Mouse (Mus musculus) spleen, adult 2 months (tissue): Measurements from ENCODE around the gene Klc4. TPM values are rescaled to one million over a fixed set of nuclear protein-coding genes. Genes with fewer than 3 reads are reported as not detected.

ENCODE experiments used
- DNase-seq, 2 experiments: peaks; one replicate each; pipeline versions ENCODE4 v3.0.0 to v3.0.0-alpha.2; 2012 to 2021; ENCODE audit warnings: low spot score in 2 of 2, low read depth in 1 of 2
- H3K27ac ChIP-seq: fragments of 200-500 bp; 2 replicates; pipeline ENCODE4 v1.5.1; 2012; ENCODE audit warnings: low read length, inconsistent platforms; ENCODE audit not compliant: insufficient read depth
- H3K27me3 ChIP-seq: fragments of 200-500 bp; 2 replicates; pipeline ENCODE4 v1.6.1; 2012; ENCODE audit warnings: mild to moderate bottlenecking, moderate library complexity, low read length, inconsistent platforms; ENCODE audit not compliant: control insufficient read depth, insufficient read depth
- H3K36me3 ChIP-seq: fragments of 200-500 bp; 2 replicates; pipeline ENCODE4 v1.6.1; 2012; ENCODE audit warnings: mild to moderate bottlenecking, low read length, inconsistent platforms; ENCODE audit not compliant: control insufficient read depth, insufficient read depth
- H3K4me1 ChIP-seq: fragments of 200-500 bp; 2 replicates; pipeline ENCODE4 v1.6.1; 2011; ENCODE audit warnings: inconsistent platforms; ENCODE audit not compliant: control insufficient read depth, insufficient read depth, insufficient read length
- H3K4me3 ChIP-seq: fragments of 200-500 bp; 2 replicates; pipeline ENCODE4 v1.5.1; 2011; ENCODE audit warnings: mild to moderate bottlenecking, inconsistent platforms; ENCODE audit not compliant: insufficient read depth, insufficient read length; ENCODE audit errors: extremely low read depth
- CTCF ChIP-seq: fragments of 200-500 bp; IDR thresholded peaks from 2 replicates; pipeline ENCODE4 v1.5.1; 2011; ENCODE audit warnings: mild to moderate bottlenecking, inconsistent platforms; ENCODE audit not compliant: insufficient read depth, insufficient read length, insufficient replicate concordance; ENCODE audit errors: extremely low read depth
- POLR2A ChIP-seq: fragments of 200-500 bp; IDR thresholded peaks from 2 replicates; pipeline ENCODE4 v1.6.1; 2011; ENCODE audit warnings: low read depth, low read length, inconsistent platforms
- WGBS: fragments of 180-500 bp; shearing (Covaris S2); methylation state at CpG from one replicate; pipeline ENCODE4 v1.1.7; 2018; 5-methylcytosine and 5-hydroxymethylcytosine counted together
- polyA plus RNA-seq: library from polyadenylated mRNA; depleted of rRNA; stranded (reverse); fragments of >200 nt; gene quantifications from 2 replicates; pipeline ENCODE4 v1.2.3, GENCODE M21; 2012

Klc4 gene
- polyA plus RNA-seq, 1 experiment: 14.2 TPM

GRCm38 (mm10) chr17:46612820-46613219 is 33.0 kb downstream of the Klc4 start:
- Histone ChIP-seq H3K4me1 (peaks cover 2% of the 10 kb centered on the region; the same call in 1 of the 2 replicates), H3K27me3 (no peaks in the 10 kb centered on the region), H3K4me3 (no peak overlapping the region), H3K36me3 (no peaks in the 10 kb centered on the region), H3K27ac (no peak overlapping the region)
- no peak for DNase-seq
- TF ChIP-seq POLR2A (no peak), CTCF (no peak)
- WGBS: 63% methylated on average over 4 of the region's 4 CpGs

- 66% methylated on average over 2 of the region's 2 CpGs for WGBS
Observed at GRCm38 (mm10) chr17:46612189-46612588, 33.6 kb downstream of the Klc4 start.

GRCm38 (mm10) chr17:46611316-46611715 is 34.5 kb downstream of the Klc4 start:
- no peaks in the 10 kb centered on the region for H3K36me3 ChIP-seq
- 89% methylated on average over 6 of the region's 6 CpGs for WGBS
- no peak overlapping the region for H3K4me3 ChIP-seq
- DNase-seq: no peak
- no peaks in the 10 kb centered on the region for H3K27me3 ChIP-seq
- no peak overlapping the region for H3K27ac ChIP-seq
- H3K4me1 ChIP-seq: peaks cover 2% of the 10 kb centered on the region; the same call in 1 of the 2 replicates
- TF ChIP-seq POLR2A (no peak), CTCF (no peak)

More at GRCm38 (mm10) chr17:46612189-46612588, 33.6 kb downstream of the Klc4 start:
- Histone ChIP-seq H3K27me3 (no peaks in the 10 kb centered on the region), H3K4me1 (peaks cover 2% of the 10 kb centered on the region; the same call in 1 of the 2 replicates), H3K36me3 (no peaks in the 10 kb centered on the region), H3K4me3 (no peak overlapping the region), H3K27ac (no peak overlapping the region)
- DNase-seq: no peak
- TF ChIP-seq CTCF: no peak
- TF ChIP-seq POLR2A: no peak

GRCm38 (mm10) chr17:46609721-46610514 is 35.9 kb downstream of the Klc4 start:
- no peaks in the 10 kb centered on the region for H3K36me3 ChIP-seq
- H3K27me3 ChIP-seq: no peaks in the 10 kb centered on the region
- peaks cover 2% of the 10 kb centered on the region; the same call in 1 of the 2 replicates for H3K4me1 ChIP-seq
- no peak for DNase-seq
- H3K27ac ChIP-seq: no peak overlapping the region
- WGBS: 45% methylated on average over 15 of the region's 15 CpGs
- TF ChIP-seq POLR2A (no peak), CTCF (no peak)
- H3K4me3 ChIP-seq: no peak overlapping the region

GRCm38 (mm10) chr17:46605987-46606386 is 39.8 kb downstream of the Klc4 start:
- no peaks in the 10 kb centered on the region for H3K36me3 ChIP-seq
- no peak overlapping the region for H3K4me3 ChIP-seq
- H3K27me3 ChIP-seq: no peaks in the 10 kb centered on the region
- no peak overlapping the region for H3K27ac ChIP-seq
- no peak for TF ChIP-seq POLR2A
- no peak for TF ChIP-seq CTCF
- no peaks in the 10 kb centered on the region for H3K4me1 ChIP-seq
- 93% methylated on average over 12 of the region's 12 CpGs for WGBS
- no peak for DNase-seq

GRCm38 (mm10) chr17:46605126-46605525 is 40.7 kb downstream of the Klc4 start:
- Histone ChIP-seq H3K4me3 (no peak overlapping the region), H3K27me3 (no peaks in the 10 kb centered on the region), H3K4me1 (no peaks in the 10 kb centered on the region), H3K27ac (no peak overlapping the region), H3K36me3 (no peaks in the 10 kb centered on the region)
- DNase-seq: no peak
- 89% methylated on average over 5 of the region's 5 CpGs for WGBS
- TF ChIP-seq POLR2A (no peak), CTCF (no peak)

GRCm38 (mm10) chr17:46603229-46603628 is 42.6 kb downstream of the Klc4 start:
- DNase-seq: no peak
- H3K4me1 ChIP-seq: no peaks in the 10 kb centered on the region
- H3K27ac ChIP-seq: no peak overlapping the region
- TF ChIP-seq CTCF (no peak), POLR2A (no peak)
- no peak overlapping the region for H3K4me3 ChIP-seq
- 91% methylated on average over 4 of the region's 4 CpGs for WGBS
- no peaks in the 10 kb centered on the region for H3K36me3 ChIP-seq
- H3K27me3 ChIP-seq: no peaks in the 10 kb centered on the region
